Mouse (Mus musculus) embryo, embryonic 11.5 days (tissue): Measurements from ENCODE around the gene Rap1gap2.

ENCODE experiments used
- DNase-seq: peaks from one replicate; pipeline ENCODE4 v3.0.0-alpha.2; 2012; ENCODE audit warnings: low read depth, low spot score

Rap1gap2 gene

GRCm38 (mm10) chr11:74462651-74463050 lies 148.1 kb downstream of the Rap1gap2 start:
- DNase-seq = no peak

GRCm38 (mm10) chr11:74459651-74460050 lies 151.1 kb downstream of the Rap1gap2 start:
- no peak for DNase-seq

- no peak for DNase-seq
Measured at GRCm38 (mm10) chr11:74458400-74458799, 152.3 kb downstream of the Rap1gap2 start.

- DNase-seq = no peak
Measured at GRCm38 (mm10) chr11:74457194-74457593, 153.5 kb downstream of the Rap1gap2 start.

- no peak for DNase-seq
Measured at GRCm38 (mm10) chr11:74448556-74448955, 162.2 kb downstream of the Rap1gap2 start.

- no peak for DNase-seq
Measured at GRCm38 (mm10) chr11:74447991-74448403, 162.7 kb downstream of the Rap1gap2 start.

GRCm38 (mm10) chr11:74445591-74445990 lies 165.1 kb downstream of the Rap1gap2 start:
- DNase-seq = no peak

- no peak for DNase-seq
Measured at GRCm38 (mm10) chr11:74443924-74444256, 166.8 kb downstream of the Rap1gap2 start.

DNA sequence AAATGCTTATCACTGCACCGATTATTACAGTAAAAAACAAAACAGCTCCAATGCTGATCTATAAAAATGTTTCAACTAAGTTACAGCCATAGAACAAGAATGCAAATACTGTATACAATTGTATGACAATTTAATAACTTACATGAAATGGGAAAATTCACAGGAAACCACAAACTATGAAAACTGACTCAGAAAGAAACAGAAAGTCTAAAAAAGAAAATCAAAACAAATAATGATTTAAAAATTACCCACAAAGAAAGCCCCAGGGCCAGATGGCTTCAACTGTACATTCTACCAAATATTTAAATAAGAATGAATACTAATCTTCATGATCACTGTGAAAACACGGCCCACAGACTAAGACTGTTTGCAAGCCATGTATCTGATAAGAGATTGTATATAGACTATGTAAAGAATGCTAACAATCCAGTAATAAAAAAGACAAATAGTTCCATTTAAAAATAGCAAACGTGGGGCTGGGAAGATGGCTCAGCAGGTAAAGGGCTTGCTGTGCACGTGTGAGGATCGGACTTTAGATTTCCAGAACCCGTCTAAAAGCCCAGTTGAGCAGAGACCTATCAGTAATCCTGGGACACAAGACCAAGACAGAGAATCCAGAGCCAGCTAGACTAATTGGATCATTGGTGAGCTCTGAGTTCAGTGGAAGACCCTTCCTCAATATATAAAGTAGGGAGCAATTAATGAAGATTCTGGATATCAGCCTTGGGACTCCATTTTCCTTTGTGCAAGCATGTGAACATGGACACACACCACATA lies 167.4 kb downstream of the Rap1gap2 start:
- no peak for DNase-seq

DNA sequence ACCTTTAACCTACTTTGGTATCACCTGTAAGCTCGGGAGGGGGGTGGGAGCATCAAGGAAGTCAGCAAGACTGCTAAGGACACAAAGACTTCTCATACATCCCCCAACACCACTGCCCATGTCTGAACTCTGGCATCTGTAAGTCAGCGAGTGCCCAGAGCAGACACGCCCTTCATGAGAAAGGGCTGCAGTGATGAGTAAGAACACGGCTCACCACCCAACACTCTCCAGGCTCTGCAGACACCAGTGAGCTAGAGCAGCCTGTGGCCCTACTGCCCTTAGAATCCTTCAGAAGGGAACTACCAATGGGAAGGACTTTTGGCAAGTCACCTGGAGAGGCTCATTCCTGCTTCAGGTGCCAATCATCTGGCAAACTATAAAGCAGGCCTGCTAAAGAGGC lies 168.3 kb downstream of the Rap1gap2 start:
- DNase-seq = no peak

GRCm38 (mm10) chr11:74440112-74440511 lies 170.6 kb downstream of the Rap1gap2 start:
- DNase-seq = no peak

DNA sequence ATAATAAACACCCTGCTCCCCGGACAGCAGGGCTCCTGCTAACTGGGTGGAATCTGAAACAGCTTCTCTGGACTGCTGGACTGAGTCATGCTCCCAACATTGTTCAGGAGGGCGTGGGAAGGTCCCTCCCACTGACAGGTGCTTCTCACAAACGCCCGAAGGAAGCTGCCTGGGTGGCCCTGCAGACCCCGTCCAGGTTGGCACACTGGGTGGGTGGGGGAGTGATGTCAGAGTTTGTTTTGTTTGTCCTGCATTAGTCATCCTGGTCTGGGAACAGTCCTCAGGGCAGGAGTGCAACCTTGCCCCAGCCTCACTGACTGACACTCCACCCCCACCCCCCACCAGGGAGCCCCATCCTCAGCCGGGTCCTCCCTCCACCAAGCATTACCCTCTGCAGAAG lies 171.5 kb downstream of the Rap1gap2 start:
- DNase-seq = no peak

DNA sequence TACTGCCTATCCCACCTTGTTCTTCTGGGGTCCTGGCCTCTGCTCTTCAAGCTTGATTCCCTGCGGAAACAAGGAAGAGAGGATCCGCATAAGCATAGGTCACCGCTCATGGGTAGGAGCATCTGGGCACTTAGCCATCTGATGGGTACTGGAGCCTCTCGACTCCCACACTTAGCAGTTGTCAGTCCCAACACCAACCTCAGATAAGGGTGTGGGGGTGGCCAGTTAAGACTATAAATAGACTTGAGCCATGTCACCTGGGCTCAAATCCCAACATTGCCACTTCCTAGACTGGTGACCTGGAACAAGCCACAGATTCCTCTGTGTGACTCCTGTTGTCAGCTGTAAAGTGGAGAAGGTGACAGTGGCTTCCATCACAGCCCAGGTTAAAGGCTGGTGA lies 172.5 kb downstream of the Rap1gap2 start:
- no peak for DNase-seq

GRCm38 (mm10) chr11:74435366-74435765 lies 175.3 kb downstream of the Rap1gap2 start:
- DNase-seq = no peak

DNA sequence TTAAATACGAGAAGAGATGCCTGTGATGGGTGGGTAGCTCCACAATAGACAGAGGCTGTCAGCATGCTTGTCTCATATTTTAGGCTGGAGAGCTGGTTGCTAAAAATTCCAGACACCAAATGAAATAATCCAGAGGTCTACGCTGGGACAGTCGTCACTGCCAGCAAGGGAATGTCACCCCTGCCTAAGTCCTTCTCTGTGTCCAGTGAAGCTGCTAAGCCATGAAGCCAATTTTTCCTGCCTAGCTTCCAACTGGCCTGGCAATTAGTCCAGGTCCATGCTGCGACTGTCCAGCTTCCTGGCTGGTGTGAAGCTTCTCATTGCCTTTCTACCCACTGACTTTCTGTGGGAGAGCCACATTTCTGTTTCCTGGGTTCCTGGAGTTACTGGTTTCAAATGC lies 177.7 kb downstream of the Rap1gap2 start:
- no peak for DNase-seq

- DNase-seq = no peak
Measured at GRCm38 (mm10) chr11:74429798-74430529, 180.8 kb downstream of the Rap1gap2 start.

DNA sequence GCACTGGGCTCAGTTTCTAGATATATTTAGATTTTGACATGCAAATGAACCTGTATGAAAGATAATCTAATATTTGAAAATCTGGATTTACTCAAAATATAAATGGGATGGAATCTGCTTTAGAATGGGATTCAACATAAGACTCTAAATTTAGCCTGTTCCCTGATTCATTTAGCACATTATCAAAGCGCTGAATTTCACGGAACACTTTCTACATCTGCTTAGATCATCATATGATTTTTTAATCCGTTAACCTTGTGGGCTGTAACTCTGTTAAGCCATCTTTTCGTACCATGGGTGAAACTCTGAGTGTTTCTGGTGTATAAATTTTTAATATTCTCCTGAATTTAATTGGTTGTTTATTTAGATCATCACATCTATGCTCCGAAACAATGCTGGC lies 184.4 kb downstream of the Rap1gap2 start:
- no peak for DNase-seq

GRCm38 (mm10) chr11:74422019-74422418 lies 188.7 kb downstream of the Rap1gap2 start:
- DNase-seq = no peak

DNA sequence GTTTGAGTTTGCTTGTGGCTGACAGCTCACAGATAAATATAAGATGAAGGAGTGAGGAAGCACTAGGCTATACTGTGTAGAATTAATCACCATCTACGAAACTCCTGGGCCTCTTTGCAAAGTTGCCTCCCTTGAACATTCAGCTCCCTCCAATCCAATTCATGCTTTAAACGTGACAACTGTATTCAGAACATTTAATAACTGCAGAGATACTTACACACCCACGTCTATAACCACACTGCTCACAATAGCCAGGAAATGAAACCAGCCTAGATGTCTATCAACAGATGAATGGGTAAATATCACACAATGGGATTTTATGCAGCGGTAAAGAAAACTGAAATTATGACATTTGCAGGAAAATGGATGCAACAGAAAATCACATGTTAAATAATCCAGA lies 189.6 kb downstream of the Rap1gap2 start:
- no peak for DNase-seq

- DNase-seq = no peak
Measured at GRCm38 (mm10) chr11:74419601-74420000, 191.1 kb downstream of the Rap1gap2 start.

DNA sequence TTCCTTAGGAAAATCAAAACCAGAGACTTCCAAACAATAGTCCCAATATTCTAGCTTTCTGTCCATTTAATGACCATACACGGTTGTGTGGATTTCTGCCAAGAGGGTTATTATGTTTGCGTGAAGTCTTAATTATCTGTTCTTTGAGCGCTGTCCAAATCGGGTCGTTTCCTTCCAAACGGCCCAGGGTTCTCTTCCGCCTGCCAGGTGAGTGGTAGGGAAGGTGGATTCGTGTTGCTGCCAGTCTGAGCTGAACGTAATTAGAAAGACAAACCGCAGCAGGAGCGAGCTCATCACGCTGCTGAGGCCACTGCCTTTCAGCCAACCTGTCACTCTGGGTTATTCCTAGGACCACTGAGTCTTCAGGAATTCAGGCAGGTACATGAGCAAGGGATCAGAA lies 195.0 kb downstream of the Rap1gap2 start:
- no peak for DNase-seq

- no peak for DNase-seq
Measured at GRCm38 (mm10) chr11:74414112-74414511, 196.6 kb downstream of the Rap1gap2 start.

DNA sequence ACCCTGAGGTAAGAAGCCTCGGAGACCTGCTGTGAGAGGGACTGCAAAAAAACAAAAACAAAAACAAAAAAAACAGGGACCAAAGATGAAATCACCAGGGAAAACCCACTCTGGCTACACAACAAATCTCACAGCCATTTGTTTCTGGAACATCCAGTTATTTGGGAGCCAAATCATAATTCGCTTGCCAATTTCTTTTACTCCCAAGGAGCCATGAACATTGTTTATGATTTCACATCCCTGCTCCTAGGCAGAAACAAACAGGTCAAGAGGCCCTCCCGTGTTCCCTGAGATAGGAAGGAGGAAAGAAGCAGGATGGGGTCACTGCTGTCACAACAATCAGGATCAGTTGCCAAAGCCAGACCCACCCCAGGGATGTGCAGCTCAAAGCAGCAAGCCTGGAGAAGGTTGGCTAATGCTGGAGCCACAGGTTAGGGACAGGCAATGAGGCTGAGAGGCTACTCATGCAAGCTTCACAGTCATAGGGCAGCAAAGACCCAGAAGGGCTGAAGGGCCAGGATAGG lies 197.2 kb downstream of the Rap1gap2 start:
- no peak for DNase-seq
